Mouse (Mus musculus): ENCODE measurements around the gene Slco1a4.
"Not testable (repeated sequence)": the region's sequence is repeated elsewhere in the genome, so short reads cannot be mapped to it uniquely, and the experiment has no call there.

Gene Slco1a4

GRCm38 (mm10) chr6:141856085-141856484 is at the start of gene Slco1a4:
TSS of gene Slco1a4 (minus strand) at chr6:141856199.
- DNase-seq (ENCODE audit: inconsistent age in 2 of 2, low spot score in 1 of 2): no peak

DNA sequence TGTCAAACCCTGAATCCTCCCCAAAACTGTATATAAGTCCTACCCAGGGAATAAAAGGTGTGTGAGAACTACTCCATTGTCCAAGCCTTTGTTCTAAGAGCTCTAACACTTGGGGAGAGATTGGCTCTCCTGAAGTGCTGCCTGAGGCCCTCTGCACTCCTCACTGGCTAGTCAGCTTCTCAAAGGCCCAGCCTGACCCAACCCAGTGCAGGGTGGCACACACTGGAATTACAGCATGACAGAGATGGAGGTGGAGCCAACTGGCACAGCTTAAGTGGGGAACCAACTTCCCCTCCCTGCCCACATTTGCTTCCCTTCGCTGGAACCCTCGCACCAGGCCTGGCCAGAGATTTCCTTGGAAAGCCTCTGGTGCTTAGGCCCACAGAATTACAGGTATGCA is 42.2 kb upstream of the Slco1a4 start:
- DNase-seq (ENCODE audit: inconsistent age in 2 of 2, low spot score in 1 of 2): no peak

GRCm38 (mm10) chr6:141889723-141890122 is 33.7 kb upstream of the Slco1a4 start:
- DNase-seq (ENCODE audit: inconsistent age in 2 of 2, low spot score in 1 of 2): no peak

DNA sequence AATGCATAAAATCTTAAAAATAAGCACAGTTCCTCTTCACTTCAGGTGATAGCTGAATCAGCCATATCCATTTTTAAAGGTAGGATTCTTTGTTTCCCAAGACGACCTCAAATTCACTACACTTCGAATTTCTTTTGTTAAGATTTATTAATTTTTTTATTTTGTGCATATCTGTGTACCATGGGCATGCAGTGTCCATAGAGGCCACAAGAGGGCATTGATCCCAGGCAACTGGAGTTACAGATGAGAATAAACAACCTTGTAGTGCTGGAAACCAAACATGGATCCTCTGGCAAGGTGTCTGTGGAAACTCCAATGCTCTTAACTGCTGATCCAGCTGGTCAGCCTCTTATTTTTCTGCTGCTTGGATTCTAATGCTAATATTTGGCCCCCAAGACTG is 32.2 kb upstream of the Slco1a4 start:
- DNase-seq (ENCODE audit: inconsistent age in 2 of 2, low spot score in 1 of 2): peak in 1 of 2 experiments; percentile 31

DNA sequence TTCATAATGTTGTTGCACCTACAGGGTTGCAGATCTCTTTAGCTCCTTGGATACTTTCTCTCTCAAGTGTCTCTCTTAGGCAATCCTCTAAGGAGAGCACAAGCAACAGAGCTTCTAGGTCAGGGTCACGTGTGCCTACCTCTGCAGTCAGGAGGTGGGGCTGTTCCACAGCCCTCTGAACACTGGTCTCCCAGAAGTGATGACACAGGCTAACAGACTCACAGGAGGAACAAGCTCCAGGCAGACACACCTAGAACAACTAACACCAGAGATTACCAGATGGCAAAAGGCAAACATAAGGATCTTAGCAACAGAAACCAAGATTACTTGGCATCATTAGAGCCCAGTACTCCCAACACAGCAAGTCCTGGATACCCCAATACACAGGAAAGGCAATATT is 26.6 kb upstream of the Slco1a4 start:
- no peak for DNase-seq (ENCODE audit: inconsistent age in 2 of 2, low spot score in 1 of 2)

DNA sequence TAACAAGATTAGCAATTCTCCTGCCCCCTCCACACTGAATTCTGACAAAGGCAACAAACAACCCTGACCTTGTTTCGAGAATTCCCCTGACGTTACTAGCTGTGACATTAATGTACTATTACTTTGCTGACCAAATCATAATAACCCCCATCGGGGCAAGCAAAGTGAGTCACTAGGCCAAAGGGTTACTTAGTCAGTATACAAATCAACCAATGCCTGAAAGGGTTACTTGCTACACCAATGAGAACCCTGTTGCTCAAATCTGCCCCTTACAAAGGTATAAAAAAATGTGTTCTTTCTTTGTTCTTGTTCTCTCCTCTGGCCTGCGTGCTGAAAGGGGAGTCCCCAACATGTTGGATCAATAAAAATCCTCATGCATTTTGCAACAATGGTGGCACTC is 19.7 kb upstream of the Slco1a4 start:
- DNase-seq (ENCODE audit: inconsistent age in 2 of 2, low spot score in 1 of 2): not testable (repeated sequence)

DNA sequence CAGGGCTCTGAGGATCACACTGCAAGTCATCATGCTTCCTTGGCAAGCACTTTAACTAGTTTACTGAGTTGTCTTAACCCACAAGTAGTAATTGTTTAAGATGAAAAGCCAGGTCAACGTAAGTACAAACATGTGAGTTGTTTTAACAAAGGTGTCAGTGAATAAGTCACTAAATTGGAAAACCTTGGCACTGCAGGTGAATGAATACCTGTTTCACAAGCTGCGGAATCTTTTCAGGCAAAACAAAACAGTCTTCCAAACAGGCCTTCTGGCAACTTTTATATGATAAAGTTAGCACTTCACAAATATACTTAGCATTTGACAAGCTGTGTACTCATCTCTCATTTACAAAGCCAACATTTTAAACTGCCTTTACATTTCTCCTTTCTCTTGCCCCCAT is 15.7 kb upstream of the Slco1a4 start:
- DNase-seq (ENCODE audit: inconsistent age in 2 of 2, low spot score in 1 of 2): no peak

GRCm38 (mm10) chr6:141868735-141869134 is 12.7 kb upstream of the Slco1a4 start:
- DNase-seq (ENCODE audit: inconsistent age in 2 of 2, low spot score in 1 of 2): no peak

- DNase-seq (ENCODE audit: inconsistent age in 2 of 2, low spot score in 1 of 2): no peak
Observed at GRCm38 (mm10) chr6:141866026-141866425, 10.0 kb upstream of the Slco1a4 start.

DNA sequence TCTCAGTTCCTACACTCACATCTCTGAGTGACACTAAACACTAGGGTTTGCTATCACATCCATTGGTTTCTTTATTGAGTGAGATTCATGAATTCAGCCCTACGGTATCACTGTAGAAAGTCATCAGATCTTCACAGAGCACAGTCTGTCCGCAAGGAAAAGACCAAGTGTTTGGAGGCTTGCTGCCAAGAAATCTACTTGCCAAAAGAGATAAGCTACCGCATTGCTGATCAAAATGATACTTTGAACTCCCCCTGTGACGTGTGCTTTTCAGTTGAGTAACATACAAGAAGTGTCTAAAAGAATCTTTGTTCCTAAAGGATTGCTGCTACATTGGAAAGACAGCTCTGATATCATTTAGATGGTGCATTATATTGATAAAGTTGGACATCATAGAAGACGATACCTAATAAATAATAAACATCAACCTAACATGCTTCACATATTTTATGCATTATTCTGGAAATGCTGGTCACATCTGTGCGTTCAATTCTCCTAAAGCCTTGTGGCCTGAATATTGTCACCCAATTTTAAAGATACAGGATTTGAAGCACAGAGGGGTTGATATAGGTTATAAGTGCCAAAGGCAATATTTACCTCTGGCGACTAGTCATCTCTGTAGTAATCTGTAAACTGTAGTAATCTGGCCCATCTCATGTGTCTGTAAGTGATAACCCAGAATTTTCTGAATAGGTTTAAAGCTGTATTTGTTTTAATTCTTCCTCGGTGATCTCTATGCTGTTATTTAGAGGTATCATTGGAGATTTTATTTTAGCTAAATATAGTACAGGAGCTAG is 1.9 kb upstream of the Slco1a4 start:
- DNase-seq (ENCODE audit: inconsistent age in 2 of 2, low spot score in 1 of 2): no peak

- no peak for DNase-seq (ENCODE audit: inconsistent age in 2 of 2, low spot score in 1 of 2)
Observed at GRCm38 (mm10) chr6:141853616-141854015, 2.4 kb downstream of the Slco1a4 start.

DNA sequence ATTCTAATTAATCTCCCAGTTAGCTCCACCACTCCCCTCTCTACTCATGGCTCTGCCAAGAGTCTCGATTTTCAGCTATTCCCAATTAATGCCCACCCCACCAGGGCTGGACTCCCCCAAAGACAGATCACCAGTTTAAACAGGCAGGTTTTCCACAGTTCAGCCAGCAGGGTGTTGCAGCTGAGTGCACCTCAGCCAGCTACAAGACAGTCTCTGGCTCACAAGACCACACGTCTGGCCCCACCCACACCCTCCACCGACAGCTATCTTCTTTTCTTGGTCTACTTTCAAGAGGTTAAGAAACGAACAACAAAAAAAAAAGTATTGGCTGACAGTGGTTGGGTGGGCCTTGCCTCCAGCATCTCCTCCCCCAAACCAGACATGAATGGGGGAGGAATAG is 6.9 kb downstream of the Slco1a4 start:
- no peak for DNase-seq (ENCODE audit: inconsistent age in 2 of 2, low spot score in 1 of 2)

DNA sequence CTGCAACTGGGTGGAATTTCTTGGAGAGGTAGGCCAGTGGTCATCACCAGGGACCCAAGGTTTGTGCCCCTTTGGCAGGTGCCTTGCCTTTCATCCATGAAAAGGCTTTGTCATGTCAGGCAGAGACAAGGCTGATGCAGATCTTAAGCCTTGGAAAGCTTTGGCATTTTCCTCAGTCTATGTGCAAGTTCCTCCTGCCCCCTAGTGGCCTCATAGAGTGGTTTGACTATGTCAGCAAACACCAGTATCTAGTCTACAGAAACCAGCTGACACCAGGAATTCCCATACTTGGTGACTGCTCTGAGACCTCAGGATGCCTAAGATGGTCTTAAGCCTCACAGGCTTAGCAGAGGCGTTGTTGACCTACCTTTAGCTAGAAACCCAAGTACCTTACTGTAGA is 58.2 kb downstream of the Slco1a4 start:
- peak; percentile 13 to 71 for DNase-seq (ENCODE audit: inconsistent age in 2 of 2, low spot score in 1 of 2)

- DNase-seq (ENCODE audit: inconsistent age in 2 of 2, low spot score in 1 of 2): no peak
Observed at GRCm38 (mm10) chr6:141774476-141774875, 81.5 kb downstream of the Slco1a4 start.

DNA sequence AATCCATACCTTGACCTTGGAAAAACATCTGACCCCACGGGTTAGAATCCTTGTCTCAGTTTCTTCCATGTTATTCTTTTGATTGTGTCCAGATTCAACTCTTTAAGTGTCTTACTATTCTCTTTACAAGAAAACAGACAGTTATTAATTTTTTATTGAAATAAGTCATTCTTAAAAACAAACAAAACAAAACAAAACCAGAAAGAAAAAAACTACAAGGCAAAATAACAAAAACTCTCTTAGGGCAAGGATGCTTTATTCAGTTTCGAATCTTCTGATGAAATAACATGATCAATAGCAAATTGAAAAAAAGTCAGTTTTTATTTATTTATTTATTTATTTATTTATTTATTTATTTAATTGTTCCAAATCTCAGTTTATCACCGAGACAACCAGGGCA is 82.3 kb downstream of the Slco1a4 start, which contains the start of gene Gm5724:
Gene Gm5724 (minus strand): TSS at position 101 of the 400 bp plus-strand sequence.
- no peak for DNase-seq (ENCODE audit: inconsistent age in 2 of 2, low spot score in 1 of 2)
